Mouse (Mus musculus) cortical plate, adult 2 months (tissue): ENCODE data around the gene C1qtnf6.

Experiments used
- CTCF ChIP-seq: fragments of 200-500 bp; IDR thresholded peaks from 2 replicates; pipeline ENCODE4 v1.5.1; 2011; ENCODE audit warnings: mild to moderate bottlenecking, control low read depth, low read length; ENCODE audit not compliant: insufficient read depth; ENCODE audit errors: extremely low read depth
- POLR2A ChIP-seq: fragments of 200-500 bp; IDR thresholded peaks from 2 replicates; pipeline ENCODE4 v1.6.1; 2011; ENCODE audit warnings: mild to moderate bottlenecking, low read length, control low read depth; ENCODE audit not compliant: insufficient read depth; ENCODE audit errors: extremely low read depth

DNA sequence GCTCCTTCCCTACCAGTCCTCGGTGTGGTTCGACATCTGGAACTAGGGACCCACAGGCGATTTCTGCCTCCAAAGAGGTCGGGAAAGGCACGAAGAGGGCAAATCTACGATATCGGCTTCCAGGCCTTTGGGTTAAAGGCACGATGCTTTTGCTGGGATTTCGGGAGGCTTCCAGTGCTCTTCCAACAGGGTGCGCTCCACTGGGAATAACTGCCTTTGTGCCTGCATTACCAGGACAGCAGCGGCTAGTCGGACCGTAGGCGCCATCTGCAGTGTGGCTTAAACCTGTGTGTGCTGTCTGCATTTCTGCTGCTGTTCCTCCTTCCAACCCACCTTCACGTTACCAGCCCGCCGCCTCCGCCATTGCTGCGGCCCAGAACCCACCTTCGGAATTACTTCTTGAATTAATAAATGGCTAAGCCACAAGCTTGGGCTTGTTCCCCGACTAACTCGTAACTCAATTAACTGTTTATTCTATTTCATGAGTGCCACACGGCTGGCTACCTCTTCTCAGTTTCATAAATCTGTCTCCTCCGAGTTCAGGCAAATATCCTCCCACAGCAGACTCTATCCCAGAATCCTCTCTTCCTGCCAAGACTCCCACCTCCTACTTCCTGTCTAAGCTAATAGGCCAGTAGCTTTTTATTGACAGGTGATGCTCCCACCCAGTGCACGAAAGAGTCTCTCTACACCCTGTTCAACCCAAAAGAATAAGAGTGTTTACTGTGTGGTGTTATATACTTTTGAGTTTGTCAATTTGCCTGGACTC, 23.5 kb upstream of the C1qtnf6 start:
- TF ChIP-seq CTCF (no peak), POLR2A (no peak)
